Mouse (Mus musculus) hindbrain, postnatal 0 days (tissue): ENCODE measurements at regions not wholly inside any gene's neighbourhood (a gene's known extent, or its start where the extent isn't known, plus 50 kb on each side); places are given as distances from the start of the nearest gene placed in this dataset.

Experiments
- ATAC-seq: fragments of 200-750 bp; cut with Nextera tagmentation; 2 replicates; pipeline ENCODE4 v1.8.0; 2017; ENCODE audit warnings: mild to moderate bottlenecking, moderate TSS enrichment, moderate library complexity
- DNase-seq: peaks from one replicate; pipeline ENCODE4 v3.0.0-alpha.2; 2015; ENCODE audit warnings: low spot score
- H3K27ac ChIP-seq: fragments of 300-500 bp; sonication (generic); 2 replicates; pipeline ENCODE4 v1.5.1; 2014; ENCODE audit warnings: mild to moderate bottlenecking
- H3K27me3 ChIP-seq: fragments of 300-500 bp; sonication (generic); 2 replicates; pipeline ENCODE4 v1.6.1; 2014; ENCODE audit warnings: low read length, mixed read lengths; ENCODE audit not compliant: insufficient read depth
- H3K36me3 ChIP-seq: fragments of 300-500 bp; sonication (generic); 2 replicates; pipeline ENCODE4 v1.6.1; 2014; ENCODE audit warnings: low read length, mixed read lengths; ENCODE audit not compliant: insufficient read depth
- H3K4me1 ChIP-seq: fragments of 300-500 bp; sonication (generic); 2 replicates; pipeline ENCODE4 v1.6.1; 2014; ENCODE audit warnings: antibody characterized with exemption, low read length, mixed read lengths; ENCODE audit not compliant: insufficient read depth
- H3K4me2 ChIP-seq: fragments of 300-500 bp; sonication (generic); 2 replicates; pipeline ENCODE4 v1.6.1; 2014; ENCODE audit warnings: low read depth, mild to moderate bottlenecking, low read length, moderate library complexity, mixed read lengths
- H3K4me3 ChIP-seq: fragments of 300-500 bp; sonication (generic); 2 replicates; pipeline ENCODE4 v1.5.1; 2014; ENCODE audit warnings: low read length
- H3K9ac ChIP-seq: fragments of 300-500 bp; sonication (generic); replicated peaks from 2 replicates; pipeline ENCODE4 v1.6.1; 2014; ENCODE audit warnings: mild to moderate bottlenecking, low read length, moderate library complexity, mixed read lengths
- H3K9me3 ChIP-seq: fragments of 300-500 bp; sonication (generic); 2 replicates; pipeline ENCODE4 v1.6.1; 2016; ENCODE audit warnings: low read length, mixed read lengths
- CTCF ChIP-seq: IDR thresholded peaks from 2 replicates; pipeline ENCODE4 v1.5.1; 2016; ENCODE audit warnings: antibody characterized with exemption, control low read depth, low read depth
- WGBS: fragments of 180-500 bp; shearing (Covaris S2); extraction: QIAGEN DNeasy Blood & Tissue Kit; methylation state at CpG from one replicate; pipeline ENCODE4 v1.1.7; 2014; 5-methylcytosine and 5-hydroxymethylcytosine counted together

DNA sequence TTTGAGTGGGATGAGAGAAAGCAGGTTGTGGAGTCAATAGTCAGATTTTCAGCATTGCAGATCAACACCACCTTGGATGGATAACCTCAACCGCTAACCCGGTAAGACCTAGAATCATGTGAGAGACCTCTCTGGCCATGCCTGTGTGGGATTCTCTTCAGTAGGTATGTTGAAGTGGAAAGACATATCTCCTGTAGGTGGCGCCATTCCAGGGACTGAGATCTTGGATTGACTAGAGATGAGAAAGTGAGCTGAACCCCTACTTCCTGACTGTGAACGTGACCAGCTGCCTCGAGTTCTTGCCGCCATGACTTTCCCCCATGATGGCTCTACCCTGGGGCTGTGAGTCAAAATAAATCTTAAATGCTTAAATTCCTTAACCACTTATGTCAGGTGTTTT, 102.7 kb downstream of the Eva1a start:
- Histone ChIP-seq H3K4me2 (no peak overlapping the region), H3K4me1 (no peaks in the 10 kb centered on the region), H3K4me3 (no peak overlapping the region), H3K9ac (no peak overlapping the region), H3K27ac (no peak overlapping the region), H3K9me3 (no peaks in the 10 kb centered on the region), H3K27me3 (no peaks in the 10 kb centered on the region), H3K36me3 (no peaks in the 10 kb centered on the region)
- ATAC-seq (no peak), DNase-seq (no peak)
- WGBS = 82% methylated on average over 6 of the region's 6 CpGs
- TF ChIP-seq CTCF = no peak

DNA sequence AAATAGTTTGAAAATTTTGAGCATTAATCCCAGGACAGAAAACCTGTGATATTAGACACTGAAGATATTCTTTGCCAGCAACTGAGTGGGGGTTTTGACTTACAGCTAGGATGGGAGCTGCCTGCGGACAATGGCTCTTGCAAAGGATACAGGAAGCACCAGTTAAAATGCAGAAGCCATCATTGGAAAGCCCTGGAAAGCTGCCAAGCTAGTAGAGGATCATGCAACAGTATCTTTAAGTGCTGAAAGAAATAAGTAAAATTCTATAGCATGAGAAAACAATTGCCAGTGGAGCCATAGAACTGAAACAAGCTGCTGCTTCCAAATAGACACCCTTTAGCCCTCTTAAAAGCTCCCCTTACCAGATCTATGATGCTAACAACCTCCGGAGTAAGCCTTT, 109.2 kb downstream of the Eva1a start:
- no peak for TF ChIP-seq CTCF
- Histone ChIP-seq H3K27ac (no peak overlapping the region), H3K36me3 (no peaks in the 10 kb centered on the region), H3K9me3 (no peaks in the 10 kb centered on the region), H3K4me3 (no peak overlapping the region), H3K4me2 (no peak overlapping the region), H3K27me3 (no peaks in the 10 kb centered on the region), H3K9ac (no peak overlapping the region), H3K4me1 (no peaks in the 10 kb centered on the region)
- ATAC-seq (no peak), DNase-seq (no peak)
- WGBS = 72% methylated on average over 2 of the region's 2 CpGs

DNA sequence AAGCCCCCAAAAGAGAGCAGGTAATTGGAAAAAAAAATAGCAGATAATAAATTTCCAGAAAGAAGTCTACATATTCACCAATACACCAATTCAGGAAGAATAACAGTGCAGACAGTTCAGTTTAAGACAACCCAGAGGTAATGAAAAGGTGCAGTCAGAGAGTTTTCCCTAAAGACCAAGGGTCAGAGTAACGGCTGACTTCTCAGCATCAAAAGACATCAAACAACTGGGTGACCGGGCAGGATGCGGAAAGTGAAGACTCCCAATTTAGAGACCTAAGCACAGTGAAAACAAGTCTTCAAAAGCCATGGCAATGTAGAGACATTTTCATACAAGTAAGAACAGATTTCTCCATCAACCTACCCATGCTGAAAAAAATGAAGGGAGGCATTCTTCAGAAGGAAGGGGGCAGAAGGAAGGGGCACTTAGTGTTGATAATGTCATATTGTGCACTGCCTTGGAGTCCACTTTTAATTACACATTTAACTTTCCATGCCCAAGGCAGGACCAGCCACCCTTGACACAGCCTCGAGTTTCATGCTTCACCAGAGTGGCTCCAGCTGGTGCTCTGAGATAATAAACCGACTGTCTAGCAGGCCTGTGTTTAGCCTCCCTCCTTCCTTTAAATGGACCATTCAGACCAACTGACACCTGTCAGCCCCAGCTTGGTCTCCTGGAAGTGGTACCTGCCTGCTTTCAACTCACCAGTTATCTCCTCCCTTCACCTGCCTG, 129.7 kb downstream of the Eva1a start:
- no peak overlapping the region for H3K9ac ChIP-seq
- H3K27ac ChIP-seq = no peak overlapping the region
- no peak overlapping the region for H3K4me2 ChIP-seq
- 58% methylated on average over 5 of the region's 5 CpGs for WGBS
- ATAC-seq (no peak), DNase-seq (no peak)
- no peaks in the 10 kb centered on the region for H3K36me3 ChIP-seq
- no peaks in the 10 kb centered on the region for H3K27me3 ChIP-seq
- H3K4me3 ChIP-seq = no peak overlapping the region
- no peaks in the 10 kb centered on the region for H3K4me1 ChIP-seq
- TF ChIP-seq CTCF = no peak
- H3K9me3 ChIP-seq = no peaks in the 10 kb centered on the region

DNA sequence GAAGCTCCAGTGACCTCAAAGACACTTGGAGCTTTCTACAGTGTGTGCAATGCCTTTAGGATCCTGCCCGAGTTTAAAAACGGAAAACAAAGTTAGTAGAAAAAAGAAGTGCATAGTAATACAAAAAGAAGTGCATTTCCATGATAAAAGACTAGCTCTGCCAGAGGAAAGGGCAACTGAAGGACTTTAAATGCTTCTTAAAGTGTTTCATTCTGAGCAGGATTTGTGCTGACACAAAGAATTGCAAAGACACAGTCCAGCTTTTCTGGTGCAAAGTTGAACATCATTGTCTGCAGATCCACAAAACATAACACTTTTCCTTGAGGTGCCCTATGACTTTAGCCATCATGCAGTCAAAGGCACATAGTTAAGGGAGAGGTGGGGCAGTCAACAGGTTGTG, 134.1 kb downstream of the Eva1a start:
- Histone ChIP-seq H3K4me2 (no peak overlapping the region), H3K4me3 (no peak overlapping the region), H3K27ac (no peak overlapping the region), H3K27me3 (no peaks in the 10 kb centered on the region), H3K4me1 (no peaks in the 10 kb centered on the region), H3K9me3 (no peaks in the 10 kb centered on the region), H3K9ac (no peak overlapping the region), H3K36me3 (no peaks in the 10 kb centered on the region)
- DNase-seq = no peak
- no peak for TF ChIP-seq CTCF
- ATAC-seq = no peak
- 30% methylated on average over 2 of the region's 2 CpGs for WGBS

DNA sequence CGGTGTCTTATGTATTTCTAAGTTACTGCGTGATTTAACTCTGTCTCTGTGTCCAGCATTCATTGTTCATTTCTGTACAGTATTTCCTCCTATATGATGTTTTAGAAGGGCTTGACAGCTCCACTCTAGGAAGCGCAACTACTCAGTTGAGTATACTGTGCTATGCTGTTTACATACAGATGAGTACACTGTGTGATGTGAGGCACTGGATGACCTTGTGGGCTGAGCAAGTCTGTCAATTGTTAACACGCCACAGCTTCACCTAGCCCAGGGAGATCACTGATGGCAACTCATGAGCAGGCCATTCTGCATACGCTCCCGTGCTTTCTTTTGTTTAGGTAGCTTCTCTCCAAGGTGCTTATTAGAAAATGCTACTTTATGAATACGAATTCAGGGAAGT, 159.3 kb downstream of the Eva1a start:
- TF ChIP-seq CTCF = no peak
- Histone ChIP-seq H3K9me3 (no peaks in the 10 kb centered on the region), H3K36me3 (no peaks in the 10 kb centered on the region), H3K9ac (no peak overlapping the region), H3K27me3 (no peaks in the 10 kb centered on the region), H3K4me3 (no peak overlapping the region), H3K4me2 (no peak overlapping the region), H3K4me1 (no peaks in the 10 kb centered on the region), H3K27ac (no peak overlapping the region)
- DNase-seq (no peak), ATAC-seq (no peak)
- 88% methylated on average over 7 of the region's 7 CpGs for WGBS

DNA sequence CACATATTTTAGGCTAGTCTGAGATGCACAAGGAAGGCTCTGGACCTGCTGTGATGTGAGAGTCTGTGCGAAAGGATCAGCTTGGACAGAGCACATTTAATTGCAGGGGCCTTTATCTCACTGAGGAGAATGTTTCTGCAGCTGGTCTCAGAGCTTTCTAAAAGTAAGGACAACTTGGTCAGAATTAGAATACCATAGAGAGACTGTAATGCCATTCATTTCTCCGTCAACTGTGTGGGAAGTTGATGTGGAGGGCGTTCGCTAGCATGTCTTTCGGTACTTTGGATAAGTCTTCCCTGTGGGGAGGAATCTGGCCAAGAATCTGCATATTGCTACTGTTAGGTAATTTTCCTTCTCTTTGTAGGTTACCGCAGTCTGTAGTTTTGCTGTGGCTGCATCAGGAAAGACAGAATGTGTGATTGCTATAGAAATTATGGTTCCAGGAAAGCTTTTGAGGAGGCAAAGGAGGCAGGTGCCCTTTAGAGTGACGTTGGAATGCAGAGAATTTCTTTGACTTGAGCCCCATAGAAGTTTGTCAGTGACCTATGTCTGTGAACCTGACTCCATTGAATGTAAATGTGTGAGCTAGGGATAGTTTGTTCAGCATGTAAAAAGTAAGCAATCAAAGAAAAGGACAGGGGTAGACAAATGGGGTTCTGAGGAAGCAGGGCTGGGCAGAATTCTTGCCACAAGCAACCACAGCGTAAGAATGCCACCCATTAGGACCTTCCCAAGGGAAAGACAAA, 164.2 kb downstream of the Eva1a start:
- no peaks in the 10 kb centered on the region for H3K9me3 ChIP-seq
- no peak for TF ChIP-seq CTCF
- DNase-seq (no peak), ATAC-seq (no peak)
- 73% methylated on average over 8 of the region's 8 CpGs for WGBS
- H3K27ac ChIP-seq = no peak overlapping the region
- H3K27me3 ChIP-seq = no peaks in the 10 kb centered on the region
- H3K4me1 ChIP-seq = no peaks in the 10 kb centered on the region
- H3K9ac ChIP-seq = no peak overlapping the region
- H3K4me2 ChIP-seq = no peak overlapping the region
- no peak overlapping the region for H3K4me3 ChIP-seq
- no peaks in the 10 kb centered on the region for H3K36me3 ChIP-seq

DNA sequence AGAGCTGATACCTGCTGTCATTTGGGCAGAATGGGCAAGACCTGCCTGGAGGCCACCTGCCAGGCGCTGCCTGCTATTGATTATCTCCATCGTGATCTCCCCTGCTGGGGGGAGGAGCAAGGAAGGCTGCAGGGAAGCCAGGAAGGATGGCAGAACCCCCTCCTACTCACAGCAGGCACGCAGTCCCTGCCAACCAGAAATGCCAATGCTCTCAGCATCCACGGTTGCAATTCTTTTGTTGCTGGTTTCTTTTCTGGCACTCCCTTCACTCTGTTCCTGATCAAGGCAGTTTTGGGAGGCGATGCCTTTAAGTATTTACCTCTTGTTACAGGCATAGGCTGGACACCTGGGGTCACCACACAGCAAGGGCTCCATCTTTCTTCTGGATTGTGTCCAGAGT, 164.3 kb upstream of the Tacr1 start:
- Histone ChIP-seq H3K4me3 (no peak overlapping the region), H3K36me3 (no peaks in the 10 kb centered on the region), H3K27me3 (no peaks in the 10 kb centered on the region), H3K9me3 (no peaks in the 10 kb centered on the region), H3K9ac (no peak overlapping the region), H3K27ac (no peak overlapping the region), H3K4me1 (no peaks in the 10 kb centered on the region), H3K4me2 (no peak overlapping the region)
- TF ChIP-seq CTCF = no peak
- 14% methylated on average over 5 of the region's 5 CpGs for WGBS
- DNase-seq (no peak), ATAC-seq (no peak)
